Mouse (Mus musculus): ENCODE data around the gene Btnl2.

The Btnl2 gene

GRCm38 (mm10) chr17:34347606-34348308 is 6.9 kb upstream of the Btnl2 start:
- no peak for DNase-seq (ENCODE audit: low spot score)

GRCm38 (mm10) chr17:34349429-34349828 is 5.2 kb upstream of the Btnl2 start:
- DNase-seq (ENCODE audit: low spot score), result peak; percentile 87

DNA sequence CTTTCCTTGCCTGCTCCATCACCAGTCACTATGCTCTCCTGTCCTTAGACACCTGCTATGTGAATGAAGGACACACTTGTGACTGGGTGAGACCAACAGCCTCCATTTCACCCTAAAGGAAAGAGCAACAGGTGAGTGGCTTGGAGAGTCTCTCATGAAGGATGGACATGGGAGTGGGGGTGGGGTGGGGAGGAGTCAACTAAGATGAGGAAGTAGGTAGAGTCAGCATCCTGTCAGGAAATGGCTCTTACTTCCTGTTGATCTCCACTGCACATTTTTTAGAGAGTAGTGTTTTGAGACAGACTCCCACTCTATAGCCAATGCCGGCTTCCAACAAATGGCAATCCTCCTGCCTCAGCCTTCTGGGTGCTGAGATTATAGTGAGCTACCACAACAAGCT is 318 bp downstream of the Btnl2 start:
- DNase-seq (ENCODE audit: low spot score), result no peak

DNA sequence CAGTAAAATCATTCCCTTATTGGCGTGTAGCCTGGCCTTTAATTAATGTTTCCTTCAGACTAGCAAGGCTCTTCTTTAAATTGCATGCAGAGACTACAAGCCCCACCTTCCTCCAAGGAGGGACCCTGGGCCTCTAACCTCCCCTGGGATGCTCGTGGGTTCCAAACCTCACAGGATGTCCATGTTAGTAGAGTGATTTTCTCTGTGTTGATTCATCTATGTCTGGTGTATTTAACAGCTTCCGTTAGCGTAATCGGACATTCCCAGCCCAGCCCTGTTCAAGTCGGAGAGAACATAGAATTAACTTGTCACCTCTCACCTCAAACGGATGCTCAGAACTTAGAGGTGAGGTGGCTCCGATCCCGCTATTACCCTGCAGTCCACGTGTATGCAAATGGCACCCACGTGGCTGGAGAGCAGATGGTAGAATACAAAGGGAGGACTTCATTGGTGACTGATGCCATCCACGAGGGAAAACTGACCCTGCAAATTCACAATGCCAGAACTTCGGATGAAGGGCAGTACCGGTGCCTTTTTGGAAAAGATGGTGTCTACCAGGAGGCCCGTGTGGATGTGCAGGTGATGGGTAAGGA is 8.4 kb downstream of the Btnl2 start:
- DNase-seq (ENCODE audit: low spot score), result no peak

- DNase-seq (ENCODE audit: low spot score), result no peak
Observed at GRCm38 (mm10) chr17:34363676-34364310, 9.2 kb downstream of the Btnl2 start.

DNA sequence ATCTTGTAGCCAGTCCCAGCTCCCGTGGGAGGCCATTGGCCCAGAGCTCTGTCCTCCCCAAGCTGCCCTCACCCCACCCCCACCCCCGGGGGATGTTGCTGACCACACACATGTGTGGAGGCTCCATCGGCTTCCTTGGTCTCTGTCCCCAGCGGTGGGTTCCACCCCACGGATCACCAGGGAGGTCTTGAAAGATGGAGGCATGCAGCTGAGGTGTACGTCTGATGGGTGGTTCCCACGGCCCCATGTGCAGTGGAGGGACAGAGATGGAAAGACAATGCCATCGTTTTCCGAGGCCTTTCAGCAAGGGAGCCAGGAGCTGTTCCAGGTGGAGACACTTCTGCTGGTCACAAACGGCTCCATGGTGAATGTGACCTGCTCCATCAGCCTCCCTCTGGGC is 10.4 kb downstream of the Btnl2 start:
- peak; percentile 59 for DNase-seq (ENCODE audit: low spot score)

GRCm38 (mm10) chr17:34370563-34370962 is 15.9 kb downstream of the Btnl2 start:
- DNase-seq (ENCODE audit: low spot score), result no peak

GRCm38 (mm10) chr17:34373055-34373709 is 18.6 kb downstream of the Btnl2 start:
- no peak for DNase-seq (ENCODE audit: low spot score)

- DNase-seq (ENCODE audit: low spot score), result no peak
Observed at GRCm38 (mm10) chr17:34376847-34377246, 22.2 kb downstream of the Btnl2 start, which contains the start of gene Btnl1. Gene Btnl1, plus strand, starts transcription at chr17:34377132.

- DNase-seq (ENCODE audit: low spot score), result no peak
Observed at GRCm38 (mm10) chr17:34377450-34378209, 23.0 kb downstream of the Btnl2 start.

DNA sequence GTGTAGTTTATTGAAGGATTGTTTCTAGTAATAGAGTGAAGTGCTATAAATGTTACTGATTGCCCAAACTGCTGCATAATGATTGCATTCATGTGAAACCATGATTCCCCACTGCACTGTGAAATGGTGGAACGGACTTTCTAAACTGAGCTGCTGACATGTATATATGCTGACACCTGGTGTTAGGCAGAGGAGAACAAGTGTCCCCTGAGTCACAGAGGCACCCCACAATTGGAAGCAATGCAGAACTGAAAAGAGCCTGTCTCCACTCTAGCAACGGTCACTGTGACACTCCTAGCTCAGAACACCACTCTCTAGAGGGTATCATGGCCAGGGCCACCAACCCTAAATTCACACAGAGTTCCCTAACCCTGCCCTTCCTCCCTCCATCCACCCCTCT is 24.1 kb downstream of the Btnl2 start:
- DNase-seq (ENCODE audit: low spot score), result no peak

GRCm38 (mm10) chr17:34379451-34379850 is 24.8 kb downstream of the Btnl2 start:
- no peak for DNase-seq (ENCODE audit: low spot score)

GRCm38 (mm10) chr17:34381876-34382275 is 27.3 kb downstream of the Btnl2 start:
- no peak for DNase-seq (ENCODE audit: low spot score)

DNA sequence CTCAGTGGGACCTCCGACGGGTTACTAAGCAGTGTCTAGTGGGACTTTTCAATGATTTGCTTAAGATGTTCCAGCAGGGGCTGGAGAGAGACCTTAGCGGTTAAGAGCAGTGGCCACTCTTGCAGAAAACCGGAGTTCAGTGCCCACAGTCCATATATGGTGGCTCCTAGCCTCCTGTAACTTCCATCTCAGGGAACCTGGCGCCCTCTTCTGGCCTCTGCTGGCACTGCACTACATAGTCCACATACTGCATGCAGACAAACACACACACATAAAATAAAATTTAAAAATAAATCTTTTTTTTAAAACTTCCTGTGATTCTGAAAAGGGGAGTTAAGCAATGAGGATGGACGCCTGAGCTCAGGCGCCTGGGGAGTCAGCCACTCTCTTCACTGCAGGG is 28.6 kb downstream of the Btnl2 start:
- DNase-seq (ENCODE audit: low spot score), result peak; percentile 74

DNA sequence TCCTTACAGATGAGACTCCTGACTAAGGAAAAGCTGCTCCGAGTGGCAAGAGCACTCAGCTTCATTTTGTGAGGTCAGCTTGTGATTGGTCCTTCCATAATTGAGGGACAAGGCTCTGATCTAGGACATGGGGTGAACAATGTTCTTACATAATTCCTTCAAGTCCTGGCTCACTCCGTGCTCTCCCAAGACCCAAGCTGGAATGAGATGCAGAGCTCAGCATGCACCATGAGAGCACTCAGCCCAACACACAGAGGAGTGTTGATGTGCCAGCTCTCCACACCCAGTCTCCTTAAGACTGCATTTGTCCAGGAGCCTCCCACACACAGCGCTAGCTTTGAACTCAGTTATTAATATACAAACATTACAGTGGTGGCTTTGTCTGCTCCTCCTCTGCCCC is 30.1 kb downstream of the Btnl2 start:
- peak; percentile 44 for DNase-seq (ENCODE audit: low spot score)

DNA sequence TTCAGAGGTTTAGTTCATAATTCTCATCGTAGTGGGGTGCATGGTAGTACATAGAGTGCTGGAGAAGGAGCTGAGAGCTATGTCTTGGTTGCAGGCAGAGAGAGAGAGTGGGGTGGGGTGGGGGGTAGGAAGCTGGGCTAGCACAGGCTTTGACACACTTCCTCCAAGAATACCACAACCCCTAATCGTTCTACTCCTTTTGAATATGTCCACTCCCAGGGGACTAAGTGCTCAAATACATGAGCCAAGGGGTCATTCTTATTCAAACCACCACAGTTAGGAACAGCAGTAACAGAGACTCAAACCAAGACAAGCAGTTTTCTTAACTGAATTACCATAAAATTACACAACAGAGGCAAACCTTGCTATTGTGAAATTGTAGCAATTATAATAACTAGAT is 32.0 kb downstream of the Btnl2 start:
- DNase-seq (ENCODE audit: low spot score), result no peak

- DNase-seq (ENCODE audit: low spot score), result no peak
Observed at GRCm38 (mm10) chr17:34388513-34388912, 33.9 kb downstream of the Btnl2 start.

DNA sequence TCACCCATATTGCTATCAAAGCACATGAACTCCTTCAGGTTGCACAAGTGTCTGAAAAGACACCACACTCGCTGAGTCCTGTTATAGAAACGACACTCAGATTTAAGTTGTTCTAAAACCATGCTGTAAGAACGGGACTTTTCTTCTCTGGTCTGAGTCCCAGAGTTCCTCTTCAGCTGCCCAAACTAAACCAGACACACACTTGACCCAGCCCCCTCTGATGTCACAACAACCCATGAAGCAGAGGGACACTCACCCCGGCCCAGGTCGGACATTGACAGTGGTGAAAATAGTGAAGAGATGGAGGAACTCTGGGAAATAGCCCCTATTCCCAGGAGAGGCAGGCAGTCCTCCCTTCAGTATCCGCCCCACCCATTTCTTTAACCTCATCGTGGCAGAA is 36.9 kb downstream of the Btnl2 start:
- no peak for DNase-seq (ENCODE audit: low spot score)

GRCm38 (mm10) chr17:34392321-34392720 is 37.7 kb downstream of the Btnl2 start:
- peak; percentile 44 for DNase-seq (ENCODE audit: low spot score)

DNA sequence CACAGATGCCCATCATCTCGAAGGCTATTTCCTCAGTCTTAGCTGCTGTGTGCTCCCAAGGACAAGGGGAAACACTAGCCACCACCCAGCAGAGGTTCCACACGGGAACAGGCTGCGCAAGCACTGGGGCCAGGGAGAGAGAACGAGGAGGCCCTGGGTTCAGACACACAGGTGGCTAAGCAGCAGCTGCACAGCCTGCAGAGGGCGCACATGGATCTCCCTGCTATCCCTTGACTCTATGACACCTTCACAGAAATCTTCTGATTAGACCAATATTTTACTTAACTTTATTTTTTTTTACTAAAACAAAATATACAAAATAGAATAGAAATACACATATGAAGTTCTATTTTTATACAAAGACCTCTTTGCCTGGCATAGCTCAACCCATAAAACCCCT is 42.7 kb downstream of the Btnl2 start:
- DNase-seq (ENCODE audit: low spot score), result no peak

GRCm38 (mm10) chr17:34398058-34398710 is 43.6 kb downstream of the Btnl2 start:
- peak; percentile 53 for DNase-seq (ENCODE audit: low spot score)

Measured in testis, postnatal 10 days (tissue).